Mouse (Mus musculus): Measurements from ENCODE around the gene Mtch1. TPM values are rescaled to one million over a fixed set of nuclear protein-coding genes. Genes with fewer than 3 reads are reported as not detected.

Gene Mtch1
- polyA plus RNA-seq, 1 experiment from 2014 or later: 519 TPM

GRCm38 (mm10) chr17:29311602-29312001 lies 36.1 kb downstream of the Mtch1 start:
- no peaks in the 10 kb centered on the region for H3K4me1 ChIP-seq
- H3K27ac ChIP-seq: no peak overlapping the region
- no peaks in the 10 kb centered on the region for H3K9me3 ChIP-seq
- ATAC-seq (replicated peaks): no peak
- no peak overlapping the region for H3K9ac ChIP-seq
- no peaks in the 10 kb centered on the region for H3K27me3 ChIP-seq (replicated peaks)
- no peaks in the 10 kb centered on the region for H3K36me3 ChIP-seq (replicated peaks)
- H3K4me2 ChIP-seq: no peak overlapping the region
- WGBS: 89% methylated on average over 8 of the region's 8 CpGs
- H3K4me3 ChIP-seq: no peak overlapping the region

GRCm38 (mm10) chr17:29310056-29310623 lies 37.6 kb downstream of the Mtch1 start:
- WGBS: 87% methylated on average over 21 of the region's 21 CpGs
- H3K4me1 ChIP-seq: no peaks in the 10 kb centered on the region
- H3K4me3 ChIP-seq: no peak overlapping the region

GRCm38 (mm10) chr17:29305871-29306270 lies 41.9 kb downstream of the Mtch1 start:
- no peak overlapping the region for H3K9ac ChIP-seq
- H3K27me3 ChIP-seq (replicated peaks): no peaks in the 10 kb centered on the region
- H3K4me3 ChIP-seq: no peak overlapping the region
- no peak overlapping the region for H3K4me2 ChIP-seq
- no peaks in the 10 kb centered on the region for H3K9me3 ChIP-seq
- WGBS: 56% methylated on average over 7 of the region's 7 CpGs
- no peaks in the 10 kb centered on the region for H3K4me1 ChIP-seq
- ATAC-seq (replicated peaks): no peak
- no peak overlapping the region for H3K27ac ChIP-seq
- H3K36me3 ChIP-seq (replicated peaks): peaks cover 9% of the 10 kb centered on the region; the same call in 1 of the 2 replicates

More at GRCm38 (mm10) chr17:29310056-29310623, 37.6 kb downstream of the Mtch1 start:
- Histone ChIP-seq H3K36me3 (replicated peaks) (no peaks in the 10 kb centered on the region), H3K27me3 (replicated peaks) (no peaks in the 10 kb centered on the region), H3K9ac (no peak overlapping the region), H3K4me2 (no peak overlapping the region), H3K27ac (no peak overlapping the region), H3K9me3 (no peaks in the 10 kb centered on the region)
- no peak for ATAC-seq (replicated peaks)

GRCm38 (mm10) chr17:29305058-29305806 lies 42.5 kb downstream of the Mtch1 start:
- Histone ChIP-seq H3K9ac (no peak overlapping the region), H3K9me3 (no peaks in the 10 kb centered on the region), H3K4me2 (no peak overlapping the region), H3K4me3 (no peak overlapping the region), H3K27ac (no peak overlapping the region), H3K4me1 (no peaks in the 10 kb centered on the region), H3K36me3 (replicated peaks) (peaks cover 10% of the 10 kb centered on the region), H3K27me3 (replicated peaks) (no peaks in the 10 kb centered on the region)
- WGBS: 32% methylated on average over 15 of the region's 15 CpGs
- ATAC-seq (replicated peaks): no peak

GRCm38 (mm10) chr17:29304376-29305057 lies 43.2 kb downstream of the Mtch1 start:
- 80% methylated on average over 13 of the region's 13 CpGs for WGBS
- ATAC-seq (replicated peaks): no peak
- Histone ChIP-seq H3K27ac (no peak overlapping the region), H3K4me1 (no peaks in the 10 kb centered on the region), H3K4me2 (no peak overlapping the region), H3K36me3 (replicated peaks) (peaks cover 17% of the 10 kb centered on the region), H3K9ac (no peak overlapping the region), H3K4me3 (no peak overlapping the region), H3K9me3 (no peaks in the 10 kb centered on the region), H3K27me3 (replicated peaks) (no peaks in the 10 kb centered on the region)

GRCm38 (mm10) chr17:29303856-29304255 lies 43.9 kb downstream of the Mtch1 start:
- ATAC-seq (replicated peaks): no peak
- H3K4me2 ChIP-seq: no peak overlapping the region
- no peak overlapping the region for H3K9ac ChIP-seq
- H3K27me3 ChIP-seq (replicated peaks): no peaks in the 10 kb centered on the region
- no peak overlapping the region for H3K4me3 ChIP-seq
- no peaks in the 10 kb centered on the region for H3K4me1 ChIP-seq
- no peak overlapping the region for H3K27ac ChIP-seq
- peaks cover 17% of the 10 kb centered on the region for H3K36me3 ChIP-seq (replicated peaks)
- H3K9me3 ChIP-seq: no peaks in the 10 kb centered on the region
- 78% methylated on average over 3 of the region's 3 CpGs for WGBS

GRCm38 (mm10) chr17:29303087-29303486 lies 44.6 kb downstream of the Mtch1 start:
- H3K27ac ChIP-seq: no peak overlapping the region
- H3K9ac ChIP-seq: no peak overlapping the region
- WGBS: 49% methylated on average over 3 of the region's 3 CpGs

GRCm38 (mm10) chr17:29302149-29302548 lies 45.6 kb downstream of the Mtch1 start:
- Histone ChIP-seq H3K4me1 (no peaks in the 10 kb centered on the region), H3K27me3 (replicated peaks) (no peaks in the 10 kb centered on the region), H3K27ac (no peak overlapping the region), H3K4me3 (no peak overlapping the region), H3K9ac (no peak overlapping the region), H3K4me2 (no peak overlapping the region), H3K36me3 (replicated peaks) (peaks cover 20% of the 10 kb centered on the region), H3K9me3 (no peaks in the 10 kb centered on the region)
- ATAC-seq (replicated peaks): no peak
- 73% methylated on average over 5 of the region's 5 CpGs for WGBS

More at GRCm38 (mm10) chr17:29303087-29303486, 44.6 kb downstream of the Mtch1 start:
- ATAC-seq (replicated peaks): no peak
- H3K4me2 ChIP-seq: no peak overlapping the region
- H3K36me3 ChIP-seq (replicated peaks): peaks cover 17% of the 10 kb centered on the region
- no peaks in the 10 kb centered on the region for H3K4me1 ChIP-seq
- H3K27me3 ChIP-seq (replicated peaks): no peaks in the 10 kb centered on the region
- no peaks in the 10 kb centered on the region for H3K9me3 ChIP-seq
- no peak overlapping the region for H3K4me3 ChIP-seq

GRCm38 (mm10) chr17:29301421-29301820 lies 46.3 kb downstream of the Mtch1 start:
- WGBS: 95% methylated on average over 6 of the region's 6 CpGs
- no peak overlapping the region for H3K4me2 ChIP-seq
- H3K27me3 ChIP-seq (replicated peaks): no peaks in the 10 kb centered on the region
- H3K4me3 ChIP-seq: no peak overlapping the region
- peaks cover 20% of the 10 kb centered on the region for H3K36me3 ChIP-seq (replicated peaks)
- no peak for ATAC-seq (replicated peaks)
- no peak overlapping the region for H3K27ac ChIP-seq
- no peaks in the 10 kb centered on the region for H3K9me3 ChIP-seq
- no peaks in the 10 kb centered on the region for H3K4me1 ChIP-seq
- no peak overlapping the region for H3K9ac ChIP-seq

- Histone ChIP-seq H3K4me3 (no peak overlapping the region), H3K9ac (no peak overlapping the region), H3K4me2 (no peak overlapping the region), H3K27ac (no peak overlapping the region), H3K27me3 (replicated peaks) (no peaks in the 10 kb centered on the region), H3K36me3 (replicated peaks) (peaks cover 21% of the 10 kb centered on the region), H3K9me3 (no peaks in the 10 kb centered on the region), H3K4me1 (no peaks in the 10 kb centered on the region)
- 93% methylated on average over 7 of the region's 7 CpGs for WGBS
- no peak for ATAC-seq (replicated peaks)
These were observed 46.8 kb downstream of the Mtch1 start for GRCm38 (mm10) chr17:29300926-29301325.

GRCm38 (mm10) chr17:29299282-29299681 lies 48.5 kb downstream of the Mtch1 start:
- Histone ChIP-seq H3K9ac (no peak overlapping the region), H3K27me3 (replicated peaks) (no peaks in the 10 kb centered on the region), H3K27ac (no peak overlapping the region), H3K36me3 (replicated peaks) (peaks cover 33% of the 10 kb centered on the region), H3K4me3 (no peak overlapping the region), H3K9me3 (no peaks in the 10 kb centered on the region), H3K4me1 (no peaks in the 10 kb centered on the region), H3K4me2 (no peak overlapping the region)
- 82% methylated on average over 4 of the region's 4 CpGs for WGBS
- no peak for ATAC-seq (replicated peaks)

- ATAC-seq (replicated peaks): no peak
- peaks cover 36% of the 10 kb centered on the region for H3K36me3 ChIP-seq (replicated peaks)
- WGBS: 89% methylated on average over 6 of the region's 6 CpGs
- no peaks in the 10 kb centered on the region for H3K4me1 ChIP-seq
- H3K9ac ChIP-seq: no peak overlapping the region
- H3K27ac ChIP-seq: no peak overlapping the region
- no peak overlapping the region for H3K4me2 ChIP-seq
- no peaks in the 10 kb centered on the region for H3K9me3 ChIP-seq
- no peaks in the 10 kb centered on the region for H3K27me3 ChIP-seq (replicated peaks)
- no peak overlapping the region for H3K4me3 ChIP-seq
These were observed 49.9 kb downstream of the Mtch1 start for GRCm38 (mm10) chr17:29297813-29298212.

All from midbrain, embryonic 15.5 days (tissue).